Mouse (Mus musculus): Measurements from ENCODE around the gene Slc38a10. TPM values are rescaled to one million over a fixed set of nuclear protein-coding genes. Genes with fewer than 3 reads are reported as not detected.

Slc38a10 gene
- polyA plus RNA-seq, 1 experiment from 2014 or later = 94.5 TPM

- Histone ChIP-seq H3K4me2 (replicated peaks) (no peak overlapping the region), H3K4me3 (no peak overlapping the region), H3K9me3 (no peaks in the 10 kb centered on the region), H3K27ac (no peak overlapping the region), H3K36me3 (peaks cover 60% of the 10 kb centered on the region), H3K27me3 (no peaks in the 10 kb centered on the region), H3K9ac (no peak overlapping the region), H3K4me1 (no peaks in the 10 kb centered on the region)
- ATAC-seq (ENCODE audit: low FRiP score, low read depth) = no peak
- WGBS = 86% methylated on average over 13 of the region's 13 CpGs
Observed at GRCm38 (mm10) chr11:120064006-120064667, 87.0 kb downstream of the Slc38a10 start.

GRCm38 (mm10) chr11:120063326-120063725, 87.8 kb downstream of the Slc38a10 start:
- Histone ChIP-seq H3K4me3 (no peak overlapping the region), H3K36me3 (peaks cover 52% of the 10 kb centered on the region), H3K4me1 (no peaks in the 10 kb centered on the region), H3K27ac (no peak overlapping the region), H3K27me3 (no peaks in the 10 kb centered on the region), H3K9me3 (no peaks in the 10 kb centered on the region), H3K9ac (no peak overlapping the region), H3K4me2 (replicated peaks) (no peak overlapping the region)
- ATAC-seq (ENCODE audit: low FRiP score, low read depth) = no peak
- WGBS = 83% methylated on average over 5 of the region's 5 CpGs

- H3K4me1 ChIP-seq = no peaks in the 10 kb centered on the region
- no peak overlapping the region for H3K4me2 ChIP-seq (replicated peaks)
- H3K27me3 ChIP-seq = no peaks in the 10 kb centered on the region
- H3K4me3 ChIP-seq = no peak overlapping the region
- 79% methylated on average over 8 of the region's 8 CpGs for WGBS
- ATAC-seq (ENCODE audit: low FRiP score, low read depth) = no peak
- no peak overlapping the region for H3K9ac ChIP-seq
- H3K9me3 ChIP-seq = no peaks in the 10 kb centered on the region
- H3K36me3 ChIP-seq = peaks cover 25% of the 10 kb centered on the region
- no peak overlapping the region for H3K27ac ChIP-seq
Observed at GRCm38 (mm10) chr11:120060634-120061033, 90.5 kb downstream of the Slc38a10 start.

- Histone ChIP-seq H3K9ac (no peak overlapping the region), H3K9me3 (no peaks in the 10 kb centered on the region), H3K4me3 (no peak overlapping the region), H3K4me2 (replicated peaks) (no peak overlapping the region), H3K27me3 (no peaks in the 10 kb centered on the region), H3K36me3 (no peaks in the 10 kb centered on the region), H3K4me1 (peaks cover 5% of the 10 kb centered on the region), H3K27ac (no peak overlapping the region; the same call in 1 of the 2 replicates)
- WGBS = 80% methylated on average over 12 of the region's 12 CpGs
- ATAC-seq (ENCODE audit: low FRiP score, low read depth) = no peak
Observed at GRCm38 (mm10) chr11:120055953-120056732, 95.0 kb downstream of the Slc38a10 start.

Small RNA genes lying within 50 kb of the gene (microRNA-seq; reads per million reads assigned to microRNA genes)
- gene Gm25948 = not detected

Other genes starting within 250 kb of the Slc38a10 start
- 112 TPM in 2 replicates for gene Chmp6, start 237.9 kb downstream of the Slc38a10 start, polyA plus RNA-seq (2015; fragmentation: Nextera tagmentation; extraction: Ambion mirVana)
- 16.6 and 16.8 TPM in 2 replicates for gene Baiap2, start 208.6 kb downstream of the Slc38a10 start, polyA plus RNA-seq (2015; fragmentation: Nextera tagmentation; extraction: Ambion mirVana)
- gene Aatk, start 104.2 kb downstream of the Slc38a10 start, polyA plus RNA-seq (2015; fragmentation: Nextera tagmentation; extraction: Ambion mirVana) = 5.2 and 6.1 TPM in 2 replicates
- gene Cep131, start 64.5 kb downstream of the Slc38a10 start, polyA plus RNA-seq (2015; fragmentation: Nextera tagmentation; extraction: Ambion mirVana) = 27.3 and 29.0 TPM in 2 replicates
- gene Tepsin, start 52.6 kb downstream of the Slc38a10 start, polyA plus RNA-seq (2015; fragmentation: Nextera tagmentation; extraction: Ambion mirVana) = 18.1 and 18.5 TPM in 2 replicates
- 69.3 and 76.9 TPM in 2 replicates for gene Ndufaf8, start 52.4 kb downstream of the Slc38a10 start, polyA plus RNA-seq (2015; fragmentation: Nextera tagmentation; extraction: Ambion mirVana)
- gene Bahcc1, start 81.6 kb upstream of the Slc38a10 start, polyA plus RNA-seq (2015; fragmentation: Nextera tagmentation; extraction: Ambion mirVana) = 12.7 and 13.8 TPM in 2 replicates
- 2,628 and 2,724 TPM in 2 replicates for gene Actg1, start 197.2 kb upstream of the Slc38a10 start, polyA plus RNA-seq (2015; fragmentation: Nextera tagmentation; extraction: Ambion mirVana)
- 0.52 and 0.61 TPM in 2 replicates for gene Fscn2, start 210.2 kb upstream of the Slc38a10 start, polyA plus RNA-seq (2015; fragmentation: Nextera tagmentation; extraction: Ambion mirVana)
- 37.0 and 38.6 TPM in 2 replicates for gene Faap100, start 227.4 kb upstream of the Slc38a10 start, polyA plus RNA-seq (2015; fragmentation: Nextera tagmentation; extraction: Ambion mirVana)